Mouse (Mus musculus): Measurements from ENCODE around the gene Zbtb17.

Zbtb17 gene

GRCm38 (mm10) chr4:141426796-141427745 lies 17.4 kb upstream of the Zbtb17 start:
- DNase-seq (ENCODE audit: low spot score): no peak

DNA sequence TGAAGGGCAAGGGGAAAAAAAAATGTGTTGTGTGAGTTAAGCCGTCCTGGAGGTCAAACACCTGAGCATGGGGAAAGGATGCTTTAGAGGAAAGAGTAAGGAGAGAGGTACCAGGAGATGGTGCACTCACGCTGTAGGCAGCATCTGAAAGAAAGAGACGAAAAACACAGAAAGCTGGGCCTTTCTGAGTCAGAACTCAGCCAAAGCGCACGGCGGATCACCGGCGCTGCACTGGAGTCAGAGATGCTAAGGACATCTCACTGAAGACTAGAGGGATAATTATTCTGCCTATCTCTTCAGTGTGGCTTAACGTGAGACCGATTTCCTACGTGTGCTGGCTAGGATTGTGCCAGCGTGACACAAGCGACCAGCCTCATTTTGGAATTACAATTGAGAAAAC lies 16.5 kb upstream of the Zbtb17 start:
- no peak for DNase-seq (ENCODE audit: low spot score)

DNA sequence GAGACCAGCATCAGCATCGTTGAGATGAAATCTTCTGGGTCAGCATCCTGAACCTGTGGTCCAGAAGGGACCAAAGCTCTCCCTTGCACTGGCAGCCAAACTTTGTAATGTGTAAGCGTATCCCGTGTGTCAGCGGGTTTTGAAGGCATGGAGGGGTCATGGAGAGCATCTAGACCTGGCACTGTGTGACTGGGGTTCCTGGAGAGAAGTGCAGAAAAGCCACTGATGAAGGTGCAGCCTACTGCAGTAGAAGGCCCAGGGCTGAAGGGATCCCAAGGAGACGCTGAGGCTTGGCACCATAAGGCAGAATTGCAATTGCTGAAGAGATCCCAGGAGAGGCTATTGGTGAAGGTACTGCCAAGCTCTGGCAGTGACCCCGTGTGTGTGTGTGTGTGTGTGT lies 15.1 kb upstream of the Zbtb17 start:
- DNase-seq (ENCODE audit: low spot score): no peak

DNA sequence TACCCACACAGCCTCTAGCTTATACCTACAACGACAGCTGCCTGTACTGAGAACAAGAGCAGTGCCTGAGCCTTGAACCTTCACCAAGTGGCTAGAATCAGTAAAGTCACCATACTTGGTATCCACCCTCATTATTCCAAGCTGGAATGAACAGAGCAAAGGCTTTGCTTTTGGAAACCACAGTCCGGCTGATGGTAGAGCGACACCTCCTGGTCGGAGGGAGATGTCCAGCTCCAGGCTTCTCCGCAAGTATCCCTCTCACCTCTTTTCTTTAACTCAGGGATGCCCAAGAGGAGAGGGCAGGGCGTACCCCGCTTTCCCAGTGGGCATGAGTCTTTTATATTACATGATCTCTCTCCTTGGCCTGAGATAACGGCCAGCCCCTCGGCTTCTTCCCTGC lies 14.6 kb upstream of the Zbtb17 start:
- no peak for DNase-seq (ENCODE audit: low spot score)

GRCm38 (mm10) chr4:141430997-141431396 lies 13.5 kb upstream of the Zbtb17 start:
- peak; percentile 75 for DNase-seq (ENCODE audit: low spot score)

DNA sequence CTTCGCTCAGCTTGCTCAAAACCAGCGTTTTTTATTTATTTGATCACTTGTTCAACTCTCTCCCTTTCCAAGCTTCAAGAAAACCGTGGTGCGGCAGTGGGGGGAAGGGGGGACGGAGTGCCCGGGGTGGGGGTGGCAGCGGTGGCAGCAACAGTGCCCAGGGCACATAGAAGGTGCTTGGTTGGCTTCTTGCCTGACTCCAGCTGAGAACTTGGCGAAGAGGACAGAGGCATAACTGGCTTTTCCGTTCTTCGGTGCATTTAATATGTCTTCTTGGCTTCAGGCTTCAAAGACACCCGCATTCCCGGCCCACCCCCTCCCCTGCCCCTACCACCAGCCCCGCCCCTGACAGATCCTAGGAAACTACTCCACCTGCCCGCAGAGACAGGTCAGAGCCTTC lies 11.8 kb upstream of the Zbtb17 start:
- DNase-seq (ENCODE audit: low spot score): no peak

GRCm38 (mm10) chr4:141433191-141433590 lies 11.3 kb upstream of the Zbtb17 start:
- no peak for DNase-seq (ENCODE audit: low spot score)

DNA sequence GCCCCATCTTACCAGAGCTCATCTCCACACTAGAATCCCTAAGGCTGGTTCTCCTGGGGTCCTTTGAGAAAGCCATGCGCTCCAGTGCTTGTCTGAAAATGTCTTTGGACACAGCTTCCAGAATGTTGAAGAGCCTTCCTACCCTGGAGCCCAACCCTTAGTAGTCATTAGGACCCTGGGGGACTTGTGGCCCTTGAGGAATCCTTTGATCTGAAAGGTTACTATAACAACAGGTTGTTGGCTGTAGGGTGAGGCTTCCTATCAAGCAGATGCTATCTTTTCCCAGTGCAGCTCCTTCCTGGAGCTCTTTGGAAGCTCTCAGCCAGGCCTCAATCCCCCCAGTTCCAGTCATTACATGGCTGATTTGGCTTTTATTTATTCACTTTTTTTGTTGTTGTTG lies 8.5 kb upstream of the Zbtb17 start, which contains the start of gene Srarp:
Gene Srarp, minus strand, starts transcription at position 132 of the 400 bp plus-strand sequence.
- DNase-seq (ENCODE audit: low spot score): no peak

DNA sequence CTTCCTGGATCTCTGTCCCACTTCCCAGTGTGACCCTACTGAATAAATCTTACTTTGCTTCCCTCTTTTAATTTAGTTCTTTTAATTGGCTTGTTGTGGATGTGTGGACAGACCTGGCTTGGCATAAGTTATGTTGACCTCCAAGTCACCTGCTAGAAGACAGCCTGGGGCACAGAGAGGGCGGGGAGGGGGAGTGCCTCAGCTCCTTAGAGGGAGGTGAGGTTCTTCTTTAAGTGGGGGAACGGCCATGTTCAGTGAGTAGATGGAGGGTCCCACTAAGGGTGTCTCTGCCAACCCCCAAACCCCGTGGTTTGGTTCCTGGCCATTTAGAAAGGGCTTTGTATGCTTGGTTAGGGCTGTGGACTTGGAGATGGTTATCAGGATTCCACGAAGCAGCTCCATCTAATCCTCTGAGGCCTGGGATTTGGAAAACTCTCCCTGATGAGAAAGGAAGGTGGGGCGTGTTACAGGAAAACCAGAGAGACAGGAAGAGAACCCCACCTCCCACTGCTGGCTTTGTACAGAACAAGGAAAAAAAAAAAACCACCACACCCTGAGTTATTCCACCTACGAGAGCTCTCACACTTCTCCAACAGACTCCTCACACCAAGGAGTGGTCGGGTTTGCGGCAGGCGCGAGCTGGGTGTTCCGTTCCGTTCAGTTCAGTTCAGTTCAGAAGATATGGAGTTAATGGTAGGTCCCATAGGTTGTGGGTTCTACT lies 5.2 kb upstream of the Zbtb17 start:
- DNase-seq (ENCODE audit: low spot score): no peak

GRCm38 (mm10) chr4:141440877-141441276 lies 3.6 kb upstream of the Zbtb17 start:
- no peak for DNase-seq (ENCODE audit: low spot score)

- no peak for DNase-seq (ENCODE audit: low spot score)
These were observed 619 bp upstream of the Zbtb17 start for GRCm38 (mm10) chr4:141443641-141444429.

DNA sequence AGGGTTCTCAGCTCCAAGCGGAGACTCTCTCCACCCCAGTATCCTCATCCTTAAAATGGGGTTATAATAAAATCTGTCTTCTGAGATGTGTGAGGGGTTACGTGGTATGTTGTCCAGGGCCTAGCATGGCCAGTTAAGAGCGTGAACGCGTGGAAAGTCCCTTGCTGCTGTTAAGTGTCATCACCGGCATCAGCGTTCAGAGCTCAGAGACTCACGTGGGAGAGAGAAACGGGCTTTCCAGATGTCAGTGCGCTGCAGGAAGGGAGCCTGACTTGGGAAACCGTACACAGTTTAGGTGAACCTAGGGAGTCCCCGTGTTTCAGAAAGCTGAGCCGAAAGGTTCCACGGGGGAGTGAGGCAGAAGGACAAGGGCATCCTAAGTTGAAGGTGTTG lies 870 bp downstream of the Zbtb17 start:
- no peak for DNase-seq (ENCODE audit: low spot score)

DNA sequence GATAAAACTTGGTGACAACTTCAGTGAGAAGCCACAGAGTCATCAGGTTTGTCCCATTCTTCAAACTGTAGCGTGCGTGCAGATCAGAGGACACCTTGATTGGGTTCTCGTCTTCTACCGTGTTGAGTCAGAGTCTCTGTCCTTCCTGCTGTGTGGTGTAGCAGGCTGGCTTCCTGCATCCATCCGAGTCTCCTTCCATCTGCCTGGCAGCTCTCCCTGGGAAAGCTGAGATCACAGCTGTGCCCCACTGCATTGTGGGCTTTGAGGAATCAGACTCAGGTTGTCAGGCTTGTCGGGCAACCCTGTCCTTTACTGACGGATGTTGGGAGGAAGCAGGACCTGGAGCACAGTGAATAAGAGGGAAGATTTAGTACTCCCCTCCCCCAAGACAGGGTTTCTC lies 1.8 kb downstream of the Zbtb17 start:
- DNase-seq (ENCODE audit: low spot score): no peak

GRCm38 (mm10) chr4:141451251-141451650 lies 6.8 kb downstream of the Zbtb17 start:
- no peak for DNase-seq (ENCODE audit: low spot score)

DNA sequence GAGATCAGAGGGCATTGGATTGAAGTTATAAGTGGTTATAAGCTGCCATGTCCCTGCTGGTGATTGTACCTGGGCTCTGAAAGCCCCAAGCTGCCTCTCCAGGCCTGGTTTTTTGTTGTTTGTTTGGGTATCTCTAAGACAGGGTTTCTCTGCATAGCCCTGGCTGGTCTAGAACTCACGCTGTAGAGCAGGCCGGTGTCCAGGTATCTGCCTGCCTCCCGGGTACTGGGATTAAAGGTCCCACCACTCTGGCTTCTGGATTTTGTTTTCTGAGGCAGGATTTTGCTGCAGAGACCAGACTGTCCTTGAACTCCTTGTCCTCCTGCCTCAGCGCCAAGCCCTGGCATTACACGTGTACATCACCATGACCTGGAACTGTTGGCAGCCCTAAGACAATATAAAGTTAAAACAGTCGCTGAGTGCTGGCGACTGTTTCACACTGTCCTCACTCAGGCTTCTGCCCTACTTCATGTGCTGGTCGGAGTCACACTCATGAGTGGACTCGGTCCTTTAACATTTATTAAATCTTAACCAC lies 7.5 kb downstream of the Zbtb17 start:
- no peak for DNase-seq (ENCODE audit: low spot score)

DNA sequence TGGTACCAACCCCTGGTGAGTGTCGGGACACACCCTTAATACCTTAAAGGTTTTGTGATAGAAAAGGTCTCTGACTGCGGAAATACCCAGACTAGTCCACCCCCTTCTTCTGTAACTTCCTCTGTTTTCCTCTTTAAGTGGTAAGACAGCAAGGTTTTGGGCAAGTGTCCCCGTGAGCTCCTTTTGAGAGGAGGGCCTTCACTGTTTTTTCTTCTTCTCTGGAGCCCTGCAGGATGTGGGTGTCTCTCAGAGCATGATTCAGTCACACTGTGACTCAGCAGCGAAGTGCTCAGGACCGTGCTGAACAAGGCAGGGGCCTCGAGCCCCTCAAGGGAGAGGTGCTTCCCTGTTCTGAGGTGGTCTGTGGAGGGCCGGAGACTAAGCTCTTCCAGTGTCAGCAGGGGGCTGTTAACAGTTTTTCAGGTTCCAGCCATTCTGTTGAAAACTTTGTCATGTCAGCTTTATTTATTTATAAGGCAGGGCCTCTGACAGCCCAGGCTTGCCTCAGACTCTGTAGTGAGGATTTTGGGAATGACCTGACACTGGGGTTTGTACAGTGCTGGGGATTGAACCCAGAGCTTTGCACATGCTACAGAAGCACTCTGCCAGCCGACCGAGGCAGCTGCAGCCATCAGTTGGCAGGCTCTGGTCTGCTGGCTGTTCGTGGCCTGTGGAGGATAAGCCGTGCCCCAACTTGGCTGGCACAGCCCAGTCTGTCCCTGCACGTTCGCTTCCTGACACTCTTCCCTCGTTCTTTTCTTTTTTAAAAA lies 10.3 kb downstream of the Zbtb17 start:
- DNase-seq (ENCODE audit: low spot score): no peak

DNA sequence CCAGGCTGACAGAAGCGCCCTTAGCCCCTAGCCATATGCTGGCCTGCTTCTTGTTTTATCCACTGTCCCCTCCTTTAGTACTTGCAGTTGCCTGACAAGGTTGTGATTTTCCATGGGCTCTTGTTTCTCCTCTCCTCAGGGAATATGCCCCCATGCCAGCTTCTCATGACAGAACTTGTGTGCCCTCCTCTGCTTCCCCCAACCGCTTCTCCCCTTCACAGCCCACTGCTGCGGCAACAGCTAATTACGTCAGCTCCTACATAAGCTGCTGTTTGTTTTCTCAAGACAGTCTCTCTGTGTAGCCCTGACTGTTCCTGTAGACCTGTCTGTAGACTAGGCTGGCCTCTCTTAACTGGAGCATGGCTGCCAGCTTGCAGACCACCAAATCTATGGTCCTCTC lies 11.1 kb downstream of the Zbtb17 start:
- no peak for DNase-seq (ENCODE audit: low spot score)

GRCm38 (mm10) chr4:141456193-141456938 lies 11.9 kb downstream of the Zbtb17 start:
- no peak for DNase-seq (ENCODE audit: low spot score)

DNA sequence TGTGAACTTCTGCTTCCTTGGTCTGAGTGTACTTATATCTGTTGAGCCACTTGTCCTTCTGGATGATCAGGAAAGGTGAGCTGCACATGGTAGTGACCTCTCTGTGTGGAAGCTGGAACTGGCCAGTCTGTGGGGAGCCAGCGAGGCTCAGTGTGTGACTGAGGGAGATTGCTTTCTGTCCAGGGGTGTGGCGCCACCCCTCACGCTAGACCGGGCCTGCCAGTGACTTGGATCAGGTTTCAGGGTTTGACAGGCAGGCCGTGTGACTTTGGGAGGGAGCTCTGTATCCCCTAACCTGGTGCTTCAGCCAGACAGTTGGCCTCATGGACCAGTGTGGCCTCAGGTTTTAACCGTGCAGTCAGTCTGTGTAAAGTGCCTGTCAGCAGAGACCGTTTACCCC lies 13.8 kb downstream of the Zbtb17 start:
- DNase-seq (ENCODE audit: low spot score): no peak

DNA sequence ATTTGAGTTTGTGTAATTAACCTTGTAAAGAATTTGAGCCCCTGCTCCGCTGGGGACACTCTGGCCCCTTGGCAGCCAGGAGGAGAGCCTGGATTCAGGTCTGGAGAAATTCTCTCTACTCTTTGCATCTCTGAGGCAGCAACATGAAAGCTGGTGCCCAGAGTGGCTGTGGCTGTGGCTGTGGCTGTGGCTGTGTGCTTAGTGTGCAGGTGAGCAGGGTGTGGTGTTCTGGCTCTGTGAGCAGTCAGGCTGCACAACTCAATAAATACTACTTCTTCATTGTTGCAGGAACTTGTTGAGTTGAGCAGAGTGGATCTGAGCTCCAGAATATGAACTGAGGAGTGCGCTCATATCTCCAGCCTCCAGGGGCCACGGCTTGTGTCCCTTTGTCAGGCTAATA lies 14.4 kb downstream of the Zbtb17 start:
- DNase-seq (ENCODE audit: low spot score): no peak

- DNase-seq (ENCODE audit: low spot score): no peak
These were observed 15.3 kb downstream of the Zbtb17 start for GRCm38 (mm10) chr4:141459766-141460165.
